ENCODE assay signal across 19 mouse cellular contexts in genomic region chr7:130340412-130341152, GRCm38 (mm10).
DNase-seq lines count a peak whose midpoint lies in the region; ATAC-seq and TF ChIP-seq lines count a peak whose summit lies in the region.
"Had no signal": no experiment of that assay in that cellular context is flagged by ENCODE, and none has a peak within 500 bp of the region (broad histone marks: within the 10 kb centered on the region; RNA-seq: fewer than 3 reads in every experiment).

No protein-coding gene starts in this region.

- H3K4me2 ChIP-seq in intestine, embryonic 14.5 days (ENCODE audit: low read length): no peak overlapping the region
- H3K4me2 ChIP-seq in intestine, postnatal 0 days (replicated peaks; ENCODE audit: low read depth): no peak overlapping the region
- H3K4me2 ChIP-seq in limb, embryonic 13.5 days (replicated peaks): no peak overlapping the region
- H3K4me2 ChIP-seq: forebrain, embryonic 13.5 days; intestine, embryonic 15.5 days; liver, embryonic 12.5 days; midbrain, embryonic 11.5 days; neural tube, embryonic 12.5 days had no signal

- in situ Hi-C loops in Patski (cut with MboI; ENCODE audit: low pct_unique_long_range_greater_than_20kb): no loop called here

- H3K36me3 ChIP-seq in intestine, embryonic 14.5 days (ENCODE audit: control insufficient read depth, insufficient read depth, low read length): no peaks in the 10 kb centered on the region
- no peaks in the 10 kb centered on the region for H3K36me3 ChIP-seq in intestine, postnatal 0 days (ENCODE audit: control insufficient read depth, insufficient read depth)
- no peaks in the 10 kb centered on the region for H3K36me3 ChIP-seq in embryonic facial prominence, embryonic 10.5 days (replicated peaks)
- no peaks in the 10 kb centered on the region for H3K36me3 ChIP-seq in limb, embryonic 13.5 days
- H3K36me3 ChIP-seq: intestine, embryonic 15.5 days; liver, embryonic 12.5 days; neural tube, embryonic 12.5 days had no signal

- H3K4me3 ChIP-seq in intestine, embryonic 14.5 days (ENCODE audit: low read depth, low read length): no peak overlapping the region
- H3K4me3 ChIP-seq in intestine, postnatal 0 days (ENCODE audit: low read depth, low read length): no peak overlapping the region
- no peak overlapping the region for H3K4me3 ChIP-seq in embryonic facial prominence, embryonic 10.5 days
- H3K4me3 ChIP-seq in limb, embryonic 13.5 days: no peak overlapping the region
- H3K4me3 ChIP-seq: forebrain, embryonic 13.5 days; heart, adult 2 months; intestine, embryonic 15.5 days; liver, embryonic 12.5 days; neural tube, embryonic 12.5 days had no signal

- peak; percentile 44 for DNase-seq in intestine, embryonic 14.5 days (ENCODE audit: low spot score)
- no peak for DNase-seq in Patski (ENCODE audit: low read depth, low spot score)
- DNase-seq in embryonic facial prominence, embryonic 10.5 days (ENCODE audit: low spot score): peak; percentile 27
- DNase-seq in adrenal gland, postnatal 14 days: no peak
- DNase-seq in gastrocnemius, postnatal 10 days: no peak
- no peak for DNase-seq in adrenal gland, adult 18-20 months (ENCODE audit: low spot score in 2 of 2)
- DNase-seq: B cell, adult 2 months; cerebellum, adult 9-11 months; gastrocnemius, postnatal 14 days; lung, adult 2 months; lung, postnatal 4 days had no signal

- no peaks in the 10 kb centered on the region; the same call in 1 of the 2 replicates for H3K4me1 ChIP-seq in intestine, embryonic 14.5 days (replicated peaks; ENCODE audit: control insufficient read depth, insufficient read depth, low read length)
- no peaks in the 10 kb centered on the region for H3K4me1 ChIP-seq in intestine, postnatal 0 days (replicated peaks; ENCODE audit: control insufficient read depth, insufficient read depth, low read length)
- H3K4me1 ChIP-seq in embryonic facial prominence, embryonic 10.5 days: peaks cover 2% of the 10 kb centered on the region
- no peaks in the 10 kb centered on the region for H3K4me1 ChIP-seq in limb, embryonic 13.5 days
- H3K4me1 ChIP-seq: intestine, embryonic 15.5 days; liver, embryonic 12.5 days had no signal

- ATAC-seq in intestine, embryonic 14.5 days (replicated peaks; ENCODE audit: low FRiP score, low TSS enrichment, low read depth): no peak
- ATAC-seq in intestine, postnatal 0 days: no peak
- ATAC-seq in Patski: peak; percentile 44
- no peak for ATAC-seq in limb, embryonic 13.5 days (ENCODE audit: low FRiP score, low read depth)
- ATAC-seq: forebrain, embryonic 13.5 days; intestine, embryonic 15.5 days; liver, embryonic 12.5 days had no signal

- 73% methylated on average over 6 of the region's 6 CpGs for WGBS in intestine, embryonic 14.5 days
- WGBS in intestine, postnatal 0 days: 66% methylated on average over 6 of the region's 6 CpGs
- 70% methylated on average over 6 of the region's 6 CpGs for WGBS in embryonic facial prominence, embryonic 10.5 days
- WGBS in limb, embryonic 13.5 days: 76% methylated on average over 6 of the region's 6 CpGs

- no peak for TF ChIP-seq CTCF in intestine, postnatal 0 days (IDR thresholded peaks at IDR 0.05; ENCODE audit: low read depth)
- no peak for TF ChIP-seq CTCF in Patski (IDR thresholded peaks at IDR 0.05)

- H3K9me3 ChIP-seq in intestine, embryonic 14.5 days (ENCODE audit: control insufficient read depth, low read length): no peaks in the 10 kb centered on the region
- no peaks in the 10 kb centered on the region for H3K9me3 ChIP-seq in intestine, postnatal 0 days (ENCODE audit: control insufficient read depth)
- no peaks in the 10 kb centered on the region for H3K9me3 ChIP-seq in embryonic facial prominence, embryonic 10.5 days
- H3K9me3 ChIP-seq in limb, embryonic 13.5 days: no peaks in the 10 kb centered on the region
- H3K9me3 ChIP-seq: forebrain, embryonic 13.5 days; intestine, embryonic 15.5 days; liver, embryonic 12.5 days; neural tube, embryonic 12.5 days had no signal

- no peak overlapping the region for H3K9ac ChIP-seq in intestine, embryonic 14.5 days (ENCODE audit: low read length)
- H3K9ac ChIP-seq in intestine, postnatal 0 days (ENCODE audit: low read depth, low read length): no peak overlapping the region
- H3K9ac ChIP-seq in limb, embryonic 13.5 days: no peak overlapping the region
- H3K9ac ChIP-seq: forebrain, embryonic 13.5 days; intestine, embryonic 15.5 days; liver, embryonic 12.5 days; neural tube, embryonic 12.5 days had no signal

- H3K27ac ChIP-seq in intestine, embryonic 14.5 days (ENCODE audit: low read depth): no peak overlapping the region
- H3K27ac ChIP-seq in intestine, postnatal 0 days (ENCODE audit: low read depth, low read length): no peak overlapping the region
- H3K27ac ChIP-seq in embryonic facial prominence, embryonic 10.5 days (replicated peaks): 0 out of 2 replicates have a peak overlapping the region, but pooled peaks have one; percentile 8
- H3K27ac ChIP-seq in limb, embryonic 13.5 days: peak overlapping the region; percentile 29; the same call in 1 of the 2 replicates
- H3K27ac ChIP-seq: forebrain, embryonic 13.5 days; heart, adult 2 months; intestine, embryonic 15.5 days; liver, embryonic 12.5 days; neural tube, embryonic 12.5 days had no signal

- POLR2A ChIA-PET in Patski (lab: Charles Lee): interaction anchor here (0.6 kb wide), 2 partner anchors 26 to 125 kb away, joined by 3 to 5 read pairs; no protein-coding TSS in a partner anchor

- CTCF ChIA-PET in Patski (lab: Charles Lee): interaction anchor here (1.2 kb wide), 1 partner anchor 21 kb away, joined by 3 read pairs; no protein-coding TSS in a partner anchor

- no peaks in the 10 kb centered on the region for H3K27me3 ChIP-seq in intestine, embryonic 14.5 days (replicated peaks; ENCODE audit: control insufficient read depth, insufficient read depth, low read length)
- no peaks in the 10 kb centered on the region for H3K27me3 ChIP-seq in intestine, postnatal 0 days (replicated peaks; ENCODE audit: control insufficient read depth, insufficient read depth, low read length)
- no peaks in the 10 kb centered on the region for H3K27me3 ChIP-seq in Patski
- no peaks in the 10 kb centered on the region for H3K27me3 ChIP-seq in embryonic facial prominence, embryonic 10.5 days (replicated peaks; ENCODE audit: low read depth, poor library complexity, severe bottlenecking)
- no peaks in the 10 kb centered on the region for H3K27me3 ChIP-seq in limb, embryonic 13.5 days
- H3K27me3 ChIP-seq: forebrain, embryonic 13.5 days; intestine, embryonic 15.5 days; liver, embryonic 12.5 days; neural tube, embryonic 12.5 days had no signal

Comparison
In these comparisons a context has a peak if more than half of its experiments do, and no peak if none do; other contexts are left out.
1. DNase-seq: peak in intestine, embryonic 14.5 days (single experiment) and embryonic facial prominence, embryonic 10.5 days (single experiment); none in Patski (single experiment), adrenal gland, postnatal 14 days (single experiment), gastrocnemius, postnatal 10 days (single experiment) and adrenal gland, adult 18-20 months (0 of 2).
2. H3K27ac ChIP-seq: peak in embryonic facial prominence, embryonic 10.5 days (single experiment) and limb, embryonic 13.5 days (single experiment); none in intestine, embryonic 14.5 days (single experiment) and intestine, postnatal 0 days (single experiment).